In the genomic region with DNA sequence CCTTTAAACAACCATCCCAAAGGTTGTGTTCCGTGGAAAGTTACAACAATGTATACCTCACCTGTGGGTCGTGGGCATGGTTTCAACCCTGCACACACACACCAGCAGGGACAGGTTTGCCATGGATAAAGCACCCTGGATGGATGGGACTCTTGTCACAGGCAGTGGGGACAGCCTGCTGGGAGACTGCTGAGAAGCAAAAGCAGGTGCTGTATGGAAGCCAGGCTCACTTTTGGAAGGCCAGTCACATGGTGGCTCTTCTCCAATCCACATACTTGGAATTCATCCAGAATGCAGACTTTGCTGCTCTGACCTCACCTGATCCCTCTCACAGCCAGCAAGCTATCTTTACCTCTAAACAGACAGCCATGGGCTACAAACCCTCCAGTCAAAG, we compare ENCODE assay signal across 8 mouse cellular contexts.
DNase-seq lines count a peak whose midpoint lies in the region; ATAC-seq and TF ChIP-seq lines count a peak whose summit lies in the region.

No protein-coding gene starts in this region.

- 59% methylated on average over 2 of the region's 2 CpGs for WGBS in intestine, embryonic 15.5 days
- 76% methylated on average over 2 of the region's 2 CpGs for WGBS in intestine, postnatal 0 days
- 76% methylated on average over 2 of the region's 2 CpGs for WGBS in forebrain, embryonic 11.5 days
- WGBS in intestine, embryonic 16.5 days, result 58% methylated on average over 2 of the region's 2 CpGs
- WGBS in midbrain, embryonic 14.5 days, result 78% methylated on average over 2 of the region's 2 CpGs

- no peak overlapping the region for H3K9ac ChIP-seq in intestine, embryonic 15.5 days
- no peak overlapping the region for H3K9ac ChIP-seq in intestine, postnatal 0 days (ENCODE audit: low read depth, low read length)
- no peak overlapping the region; the same call in 1 of the 2 replicates for H3K9ac ChIP-seq in forebrain, embryonic 11.5 days (ENCODE audit: low read length)
- H3K9ac ChIP-seq in intestine, embryonic 16.5 days (ENCODE audit: low read depth, low read length), result no peak overlapping the region; the same call in 1 of the 2 replicates
- no peak overlapping the region for H3K9ac ChIP-seq in midbrain, embryonic 14.5 days (replicated peaks; ENCODE audit: low read length)

- peak; percentile 52 for DNase-seq in forebrain, embryonic 11.5 days (ENCODE audit: low spot score)
- peak; percentile 31 for DNase-seq in midbrain, embryonic 14.5 days
- DNase-seq in urinary bladder, adult 2 months (ENCODE audit: low spot score), result no peak
- DNase-seq in thymus, postnatal 4 days, result no peak
- DNase-seq in ovary, postnatal 36 days (ENCODE audit: low spot score), result no peak

- H3K4me3 ChIP-seq in intestine, embryonic 15.5 days (replicated peaks), result no peak overlapping the region
- H3K4me3 ChIP-seq in intestine, postnatal 0 days (ENCODE audit: low read depth, low read length), result no peak overlapping the region
- no peak overlapping the region for H3K4me3 ChIP-seq in forebrain, embryonic 11.5 days (ENCODE audit: low read depth, low read length)
- H3K4me3 ChIP-seq in intestine, embryonic 16.5 days (ENCODE audit: low read length), result no peak overlapping the region
- no peak overlapping the region for H3K4me3 ChIP-seq in midbrain, embryonic 14.5 days (replicated peaks; ENCODE audit: low read depth, low read length)

- peaks cover 12% of the 10 kb centered on the region for H3K4me1 ChIP-seq in intestine, embryonic 15.5 days (replicated peaks)
- H3K4me1 ChIP-seq in intestine, postnatal 0 days (replicated peaks; ENCODE audit: control insufficient read depth, insufficient read depth, low read length), result no peaks in the 10 kb centered on the region
- peaks cover 8% of the 10 kb centered on the region for H3K4me1 ChIP-seq in forebrain, embryonic 11.5 days (replicated peaks; ENCODE audit: control insufficient read depth, insufficient read depth, low read length)
- 0 out of 2 replicates have a peak, but pooled peaks cover 4% of the 10 kb centered on the region for H3K4me1 ChIP-seq in intestine, embryonic 16.5 days (ENCODE audit: control insufficient read depth, insufficient read depth, low read length)
- H3K4me1 ChIP-seq in midbrain, embryonic 14.5 days (ENCODE audit: control insufficient read depth, insufficient read depth, low read length), result peaks cover 12% of the 10 kb centered on the region; the same call in 1 of the 2 replicates

- H3K27me3 ChIP-seq in intestine, embryonic 15.5 days (replicated peaks), result no peaks in the 10 kb centered on the region
- H3K27me3 ChIP-seq in intestine, postnatal 0 days (replicated peaks; ENCODE audit: control insufficient read depth, insufficient read depth, low read length), result no peaks in the 10 kb centered on the region
- H3K27me3 ChIP-seq in forebrain, embryonic 11.5 days (ENCODE audit: control insufficient read depth, insufficient read depth, low read length), result no peaks in the 10 kb centered on the region
- no peaks in the 10 kb centered on the region for H3K27me3 ChIP-seq in intestine, embryonic 16.5 days (replicated peaks; ENCODE audit: control insufficient read depth, insufficient read depth, low read length)
- no peaks in the 10 kb centered on the region for H3K27me3 ChIP-seq in midbrain, embryonic 14.5 days (ENCODE audit: control insufficient read depth, insufficient read depth, low read length)

- peak; percentile 47; the same call in 1 of the 2 replicates for ATAC-seq in intestine, embryonic 15.5 days
- ATAC-seq in intestine, postnatal 0 days, result no peak
- ATAC-seq in forebrain, embryonic 11.5 days (replicated peaks; ENCODE audit: low FRiP score), result peak; percentile 44
- ATAC-seq in intestine, embryonic 16.5 days, result peak; percentile 26
- peak; percentile 27; the same call in 1 of the 2 replicates for ATAC-seq in midbrain, embryonic 14.5 days (ENCODE audit: low FRiP score, low TSS enrichment)

- no peak for TF ChIP-seq CTCF in intestine, postnatal 0 days (IDR thresholded peaks at IDR 0.05; ENCODE audit: low read depth)

- no peak overlapping the region for H3K27ac ChIP-seq in intestine, embryonic 15.5 days
- H3K27ac ChIP-seq in intestine, postnatal 0 days (ENCODE audit: low read depth, low read length), result no peak overlapping the region
- H3K27ac ChIP-seq in forebrain, embryonic 11.5 days (ENCODE audit: low read depth, low read length), result no peak overlapping the region
- H3K27ac ChIP-seq in intestine, embryonic 16.5 days (ENCODE audit: low read length), result no peak overlapping the region
- peak overlapping the region; percentile 45; the same call in 1 of the 2 replicates for H3K27ac ChIP-seq in midbrain, embryonic 14.5 days (replicated peaks; ENCODE audit: low read depth, low read length)

- H3K36me3 ChIP-seq in intestine, embryonic 15.5 days, result no peaks in the 10 kb centered on the region
- H3K36me3 ChIP-seq in intestine, postnatal 0 days (ENCODE audit: control insufficient read depth, insufficient read depth), result no peaks in the 10 kb centered on the region
- no peaks in the 10 kb centered on the region for H3K36me3 ChIP-seq in forebrain, embryonic 11.5 days (ENCODE audit: control insufficient read depth, insufficient read depth, low read length)
- no peaks in the 10 kb centered on the region for H3K36me3 ChIP-seq in intestine, embryonic 16.5 days (ENCODE audit: control insufficient read depth, insufficient read depth, low read length)
- no peaks in the 10 kb centered on the region for H3K36me3 ChIP-seq in midbrain, embryonic 14.5 days (ENCODE audit: control insufficient read depth, insufficient read depth, low read length)

- H3K9me3 ChIP-seq in intestine, embryonic 15.5 days, result no peaks in the 10 kb centered on the region
- H3K9me3 ChIP-seq in intestine, postnatal 0 days (ENCODE audit: control insufficient read depth), result no peaks in the 10 kb centered on the region
- H3K9me3 ChIP-seq in forebrain, embryonic 11.5 days (ENCODE audit: control insufficient read depth, low read length), result no peaks in the 10 kb centered on the region
- no peaks in the 10 kb centered on the region for H3K9me3 ChIP-seq in intestine, embryonic 16.5 days (ENCODE audit: control insufficient read depth, low read length)
- no peaks in the 10 kb centered on the region for H3K9me3 ChIP-seq in midbrain, embryonic 14.5 days (ENCODE audit: control insufficient read depth, low read length)

- no peak overlapping the region for H3K4me2 ChIP-seq in intestine, embryonic 15.5 days (replicated peaks)
- H3K4me2 ChIP-seq in intestine, postnatal 0 days (replicated peaks; ENCODE audit: low read depth), result no peak overlapping the region
- no peak overlapping the region for H3K4me2 ChIP-seq in forebrain, embryonic 11.5 days (ENCODE audit: low read depth, low read length, severe bottlenecking)
- no peak overlapping the region for H3K4me2 ChIP-seq in intestine, embryonic 16.5 days (ENCODE audit: low read depth, low read length)
- no peak overlapping the region for H3K4me2 ChIP-seq in midbrain, embryonic 14.5 days (ENCODE audit: low read length)

Comparison
In these comparisons a context has a peak if more than half of its experiments do, and no peak if none do; other contexts are left out.
1. DNase-seq: peak in forebrain, embryonic 11.5 days (single experiment) and midbrain, embryonic 14.5 days (single experiment); none in urinary bladder, adult 2 months (single experiment), thymus, postnatal 4 days (single experiment) and ovary, postnatal 36 days (single experiment).